In genomic region chr8:108392909-108393308, GRCm38 (mm10) we compare ENCODE assay signal across 10 mouse cellular contexts.
DNase-seq lines count a peak whose midpoint lies in the region; ATAC-seq and TF ChIP-seq lines count a peak whose summit lies in the region.
"Had no signal": no experiment of that assay in that cellular context is flagged by ENCODE, and none has a peak within 500 bp of the region (broad histone marks: within the 10 kb centered on the region; RNA-seq: fewer than 3 reads in every experiment).

No protein-coding gene starts in this region.

- peak; percentile 52; the same call in 1 of the 2 replicates for ATAC-seq in heart, embryonic 16.5 days (replicated peaks; ENCODE audit: extremely low read depth, insufficient read depth, low FRiP score)
- peak; percentile 78 for ATAC-seq in stomach, postnatal 0 days (ENCODE audit: low FRiP score, low TSS enrichment)
- ATAC-seq in forebrain, embryonic 12.5 days (ENCODE audit: low FRiP score): no peak

- H3K27me3 ChIP-seq in heart, embryonic 16.5 days (ENCODE audit: control insufficient read depth, insufficient read depth, low read length): no peaks in the 10 kb centered on the region
- no peaks in the 10 kb centered on the region for H3K27me3 ChIP-seq in stomach, postnatal 0 days (ENCODE audit: control insufficient read depth, insufficient read depth, low read length)
- no peaks in the 10 kb centered on the region for H3K27me3 ChIP-seq in forebrain, embryonic 12.5 days
- H3K27me3 ChIP-seq: embryonic facial prominence, embryonic 13.5 days had no signal

- no peaks in the 10 kb centered on the region for H3K36me3 ChIP-seq in heart, embryonic 16.5 days (ENCODE audit: control insufficient read depth, insufficient read depth)
- no peaks in the 10 kb centered on the region for H3K36me3 ChIP-seq in stomach, postnatal 0 days (ENCODE audit: control insufficient read depth, insufficient read depth, low read length)
- no peaks in the 10 kb centered on the region for H3K36me3 ChIP-seq in forebrain, embryonic 12.5 days (replicated peaks)
- H3K36me3 ChIP-seq: embryonic facial prominence, embryonic 13.5 days had no signal

- no peak overlapping the region for H3K27ac ChIP-seq in heart, embryonic 16.5 days (ENCODE audit: low read length)
- no peak overlapping the region for H3K27ac ChIP-seq in stomach, postnatal 0 days (replicated peaks)
- H3K27ac ChIP-seq in forebrain, embryonic 12.5 days: no peak overlapping the region
- H3K27ac ChIP-seq: embryonic facial prominence, embryonic 13.5 days had no signal

- no peaks in the 10 kb centered on the region for H3K4me1 ChIP-seq in heart, embryonic 16.5 days (ENCODE audit: control insufficient read depth, insufficient read depth, low read length)
- no peaks in the 10 kb centered on the region for H3K4me1 ChIP-seq in stomach, postnatal 0 days (replicated peaks; ENCODE audit: control insufficient read depth, insufficient read depth)
- H3K4me1 ChIP-seq in forebrain, embryonic 12.5 days: peaks cover 13% of the 10 kb centered on the region

- no peaks in the 10 kb centered on the region for H3K9me3 ChIP-seq in heart, embryonic 16.5 days (replicated peaks; ENCODE audit: control insufficient read depth, low read length)
- H3K9me3 ChIP-seq in stomach, postnatal 0 days (ENCODE audit: control insufficient read depth, low read length): no peaks in the 10 kb centered on the region
- H3K9me3 ChIP-seq in forebrain, embryonic 12.5 days: no peaks in the 10 kb centered on the region
- H3K9me3 ChIP-seq: embryonic facial prominence, embryonic 13.5 days had no signal

- no peak for TF ChIP-seq CTCF in stomach, postnatal 0 days (IDR thresholded peaks at IDR 0.05; ENCODE audit: low read depth)

- TF ChIP-seq EP300 in stomach, postnatal 0 days (optimal IDR thresholded peaks at IDR 0.05): no peak

- 51% methylated on average over 9 of the region's 9 CpGs for WGBS in heart, embryonic 16.5 days
- WGBS in stomach, postnatal 0 days: 50% methylated on average over 9 of the region's 9 CpGs
- 81% methylated on average over 9 of the region's 9 CpGs for WGBS in forebrain, embryonic 12.5 days

- no peak overlapping the region for H3K4me2 ChIP-seq in heart, embryonic 16.5 days (ENCODE audit: low read depth, low read length)
- H3K4me2 ChIP-seq in stomach, postnatal 0 days (replicated peaks; ENCODE audit: low read depth): no peak overlapping the region
- no peak overlapping the region for H3K4me2 ChIP-seq in forebrain, embryonic 12.5 days
- H3K4me2 ChIP-seq: embryonic facial prominence, embryonic 13.5 days had no signal

- DNase-seq in heart, postnatal 4 days: no peak
- DNase-seq in R1 (ENCODE audit: low read depth, low spot score): peak; percentile 50
- peak; percentile 13 for DNase-seq in kidney, postnatal 10 days
- DNase-seq in stomach, postnatal 0 days (ENCODE audit: low spot score): peak; percentile 57
- no peak for DNase-seq in left cerebral cortex, adult 18-20 months (ENCODE audit: low spot score in 2 of 2)
- DNase-seq in gastrocnemius, adult 8-10 months (ENCODE audit: low spot score in 2 of 2): no peak
- DNase-seq: lung, postnatal 36 days had no signal

- no peak overlapping the region for H3K9ac ChIP-seq in heart, embryonic 16.5 days (ENCODE audit: low read length)
- no peak overlapping the region for H3K9ac ChIP-seq in stomach, postnatal 0 days (ENCODE audit: low read length)
- no peak overlapping the region for H3K9ac ChIP-seq in forebrain, embryonic 12.5 days
- H3K9ac ChIP-seq: embryonic facial prominence, embryonic 13.5 days had no signal

- no peak overlapping the region for H3K4me3 ChIP-seq in heart, embryonic 16.5 days (ENCODE audit: low read length)
- no peak overlapping the region for H3K4me3 ChIP-seq in stomach, postnatal 0 days (ENCODE audit: low read depth, low read length)
- H3K4me3 ChIP-seq in forebrain, embryonic 12.5 days (replicated peaks): no peak overlapping the region
- H3K4me3 ChIP-seq: embryonic facial prominence, embryonic 13.5 days had no signal

Comparison
In these comparisons a context has a peak if more than half of its experiments do, and no peak if none do; other contexts are left out.
1. DNase-seq: peak in R1 (single experiment), kidney, postnatal 10 days (single experiment) and stomach, postnatal 0 days (single experiment); none in heart, postnatal 4 days (single experiment), left cerebral cortex, adult 18-20 months (0 of 2) and gastrocnemius, adult 8-10 months (0 of 2).